Mouse (Mus musculus) brain, adult 2 months (tissue): ENCODE results near the gene Olfr745.

ENCODE experiments used
- DNase-seq: peaks from one replicate; pipeline ENCODE4 v3.0.0; 2011; ENCODE audit warnings: low read depth, low spot score

Gene Olfr745

DNA sequence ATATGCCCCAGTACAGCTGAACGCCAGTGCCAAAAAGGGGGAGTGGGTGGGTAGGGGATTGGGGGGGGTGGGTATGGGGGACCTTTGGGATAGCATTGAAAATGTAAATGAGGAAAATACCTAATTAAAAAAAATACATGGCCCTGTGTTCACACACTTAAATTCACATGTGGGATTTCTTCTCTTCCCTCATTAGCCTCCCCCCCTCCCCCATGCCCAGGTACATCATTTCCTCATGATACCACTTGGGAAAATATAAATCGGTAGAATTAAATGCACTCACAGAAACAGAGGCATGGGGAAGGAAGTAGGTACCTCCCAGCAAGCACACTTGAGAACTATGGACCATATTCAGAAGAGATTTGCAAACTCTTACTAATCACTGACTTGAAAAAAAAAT, at the start of gene Olfr745:
Gene Olfr745 (plus strand): TSS at position 301 of the 400 bp plus-strand sequence.
- no peak for DNase-seq

DNA sequence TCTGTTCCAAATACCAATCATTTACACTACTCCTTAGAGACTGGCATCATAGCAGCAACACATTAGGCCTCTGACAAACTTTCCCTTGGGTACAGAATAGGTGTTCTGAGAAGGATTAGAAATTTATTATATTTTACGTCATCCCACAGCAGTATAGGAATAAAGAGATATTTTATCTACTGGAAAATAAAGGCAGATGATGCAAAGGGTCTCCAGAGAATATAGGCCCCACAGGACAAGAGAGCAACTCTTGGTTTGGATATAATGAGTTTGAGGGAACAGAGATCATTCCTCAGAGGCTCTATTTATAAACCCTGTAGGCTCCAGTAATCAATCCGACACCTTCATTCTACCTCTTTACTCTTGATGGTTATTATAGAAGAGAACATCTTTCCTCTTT, 24.6 kb upstream of the Olfr745 start, which contains the start of gene Olfr744:
Gene Olfr744 (plus strand): TSS at position 301 of the 400 bp plus-strand sequence.
- DNase-seq: no peak

DNA sequence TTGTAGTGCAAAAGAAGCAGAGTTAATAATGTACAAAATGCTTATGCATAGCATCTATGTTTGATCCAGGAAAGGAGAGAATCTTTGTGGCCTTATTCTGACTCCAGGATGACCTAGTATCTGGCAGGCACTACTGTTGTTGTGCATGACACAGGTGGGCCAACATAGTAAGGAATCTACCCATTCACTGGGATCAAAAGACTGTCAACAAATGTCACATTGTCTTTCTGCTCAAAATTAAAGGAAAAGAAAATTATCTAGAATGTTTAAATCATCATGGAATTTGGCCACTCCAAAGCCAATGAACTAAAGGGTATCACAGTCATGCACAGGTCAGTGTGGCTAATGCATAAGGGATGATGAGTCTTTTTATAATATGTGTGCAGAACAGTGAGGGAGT, 7.6 kb downstream of the Olfr745 start, which contains the start of gene Olfr746:
Gene Olfr746 (plus strand): TSS at position 301 of the 400 bp plus-strand sequence.
- DNase-seq: no peak

DNA sequence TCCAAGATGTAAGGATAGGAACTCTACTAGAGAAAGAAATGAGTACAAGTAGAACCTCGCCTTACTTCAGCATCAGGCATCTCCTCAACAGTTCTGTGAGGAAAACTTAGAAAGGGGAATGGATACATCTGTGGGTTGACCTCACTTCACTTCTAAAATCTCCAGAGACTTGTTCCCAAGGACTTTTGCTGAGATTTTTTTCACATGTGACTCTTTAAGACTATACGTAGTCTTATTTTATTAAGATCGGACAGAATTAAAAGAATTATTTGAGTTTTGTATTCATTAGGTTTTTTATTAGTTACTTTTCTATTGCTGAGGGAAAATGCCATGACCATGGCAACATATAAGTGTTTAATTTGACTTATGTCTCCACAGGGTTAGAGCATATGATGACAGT, 53.9 kb downstream of the Olfr745 start, which contains the start of gene Olfr747:
Gene Olfr747 (minus strand): TSS at position 101 of the 400 bp plus-strand sequence.
- no peak for DNase-seq
